ENCODE assay signal across 8 mouse cellular contexts in genomic region chr19:30295263-30295704, GRCm38 (mm10).
DNase-seq lines count a peak whose midpoint lies in the region; ATAC-seq lines count a peak whose summit lies in the region.

No protein-coding gene starts in this region.

- H3K4me3 ChIP-seq in hindbrain, embryonic 15.5 days, result peak overlapping the region; percentile 9; the same call in 1 of the 2 replicates

- 29% methylated on average over 15 of the region's 15 CpGs for WGBS in hindbrain, embryonic 15.5 days

- no peak overlapping the region for H3K27ac ChIP-seq in hindbrain, embryonic 15.5 days (replicated peaks)

- H3K27me3 ChIP-seq in hindbrain, embryonic 15.5 days, result no peaks in the 10 kb centered on the region

- H3K4me2 ChIP-seq in hindbrain, embryonic 15.5 days, result peak overlapping the region; percentile 35

- H3K4me1 ChIP-seq in hindbrain, embryonic 15.5 days (replicated peaks), result no peaks in the 10 kb centered on the region

- H3K9me3 ChIP-seq in hindbrain, embryonic 15.5 days, result no peaks in the 10 kb centered on the region

- no peaks in the 10 kb centered on the region for H3K36me3 ChIP-seq in hindbrain, embryonic 15.5 days

- peak; percentile 40 for DNase-seq in layer of hippocampus, adult 11-12 months (ENCODE audit: low spot score)
- no peak for DNase-seq in layer of hippocampus, adult 9-10 months (ENCODE audit: low spot score)
- DNase-seq in left cerebral cortex, postnatal 10 days (ENCODE audit: extremely low spot score in 1 of 2, low spot score in 2 of 2), result peak; percentile 11 to 27
- DNase-seq in retina, postnatal 1 day, result peak; percentile 84
- DNase-seq in ovary, postnatal 14 days (ENCODE audit: low spot score), result no peak
- DNase-seq in yolk sac, embryonic 10.5 days (ENCODE audit: low spot score), result no peak

- intact Hi-C loops in left cerebral cortex, postnatal 10 days (cut with DNase I), result no loop called here

- 0 out of 2 replicates have a peak, but pooled peaks have one; percentile 36 for ATAC-seq in common myeloid progenitor, adult 5-6 weeks (replicated peaks; ENCODE audit: low read depth, poor library complexity, severe bottlenecking)
- peak; percentile 38; the same call in 1 of the 2 replicates for ATAC-seq in hindbrain, embryonic 15.5 days (ENCODE audit: low FRiP score, low read depth)

- no peak overlapping the region for H3K9ac ChIP-seq in hindbrain, embryonic 15.5 days

Comparison
In these comparisons a context has a peak if more than half of its experiments do, and no peak if none do; other contexts are left out.
1. DNase-seq: peak in layer of hippocampus, adult 11-12 months (single experiment), left cerebral cortex, postnatal 10 days (2 of 2) and retina, postnatal 1 day (single experiment); none in layer of hippocampus, adult 9-10 months (single experiment), ovary, postnatal 14 days (single experiment) and yolk sac, embryonic 10.5 days (single experiment).